Mouse (Mus musculus) G1E (cell line): Measurements from ENCODE around the gene Enox1. TPM values are rescaled to one million over a fixed set of nuclear protein-coding genes. Genes with fewer than 3 reads are reported as not detected.

ENCODE experiments used
- ATAC-seq: 2 replicates; pipeline ENCODE4 v1.8.0; 2016; ENCODE audit warnings: mild to moderate bottlenecking; ENCODE audit not compliant: insufficient number of reproducible peaks, poor library complexity, low FRiP score, severe bottlenecking; ENCODE audit errors: extremely low read depth
- DNase-seq: peaks from one replicate; pipeline ENCODE4 v3.0.0; 2012; ENCODE audit warnings: low spot score
- H3K27me3 ChIP-seq: 2 replicates; pipeline ENCODE4 v1.6.1; 2012; ENCODE audit warnings: mild to moderate bottlenecking, low read length, inconsistent platforms; ENCODE audit not compliant: insufficient read depth
- H3K36me3 ChIP-seq: replicated peaks from 2 replicates; pipeline ENCODE3; 2012; ENCODE audit warnings: mild to moderate bottlenecking, inconsistent platforms
- H3K4me1 ChIP-seq: 2 replicates; pipeline ENCODE4 v1.6.1; 2012; ENCODE audit warnings: low read depth, low read length, inconsistent platforms, mixed read lengths; ENCODE audit not compliant: insufficient read depth
- H3K4me3 ChIP-seq: 2 replicates; pipeline ENCODE4 v1.5.1; 2012; ENCODE audit warnings: low read depth, mild to moderate bottlenecking, inconsistent platforms, low read length, moderate library complexity, mixed read lengths
- H3K9me3 ChIP-seq: replicated peaks from 2 replicates; pipeline ENCODE4 v1.6.1; 2012; ENCODE audit warnings: inconsistent platforms
- CTCF ChIP-seq: IDR thresholded peaks from 2 replicates; pipeline ENCODE4 v1.5.1; 2012; ENCODE audit warnings: low read depth, low read length, inconsistent platforms, mixed read lengths
- GATA1 ChIP-seq: IDR thresholded peaks from 2 replicates; pipeline ENCODE4 v1.6.1; 2012; ENCODE audit warnings: borderline replicate concordance, low read length, inconsistent platforms, mixed read lengths
- GATA2 ChIP-seq: IDR thresholded peaks from 2 replicates; pipeline ENCODE4 v1.6.1; 2012; ENCODE audit warnings: low read depth, low read length, inconsistent platforms, borderline replicate concordance
- POLR2AphosphoS5 ChIP-seq: IDR thresholded peaks from 2 replicates; pipeline ENCODE4 v1.6.1; 2012; ENCODE audit warnings: low read depth, low read length, inconsistent platforms; ENCODE audit not compliant: insufficient replicate concordance
- TAL1 ChIP-seq: conservative IDR thresholded peaks from 2 replicates; pipeline ENCODE4 v1.6.1; 2012; ENCODE audit warnings: low read depth, low read length, inconsistent platforms, mixed read lengths
- polyA plus RNA-seq: library from polyadenylated mRNA; stranded (reverse); fragments of >175 nt; gene quantifications from 2 replicates; pipeline ENCODE4 v1.2.3, GENCODE M21; 2012
- total RNA-seq, 2 experiments: library from RNA; stranded (forward) in 1 of 2; stranded (reverse) in 1 of 2; fragments of 200-1000 nt in 1 of 2; fragments of >200 nt in 1 of 2; fragmentation: Nextera tagmentation in 1 of 2; gene quantifications; 2 replicates each; pipeline ENCODE4 v1.2.3; 2014 to 2017

The Enox1 gene
- total and polyA plus RNA-seq, 3 experiments = 0.05 TPM; not detected in 2

- ATAC-seq (no peak), DNase-seq (no peak)
- no peaks in the 10 kb centered on the region for H3K27me3 ChIP-seq
Observed at GRCm38 (mm10) chr14:77484951-77485447, 328.4 kb downstream of the Enox1 start.

GRCm38 (mm10) chr14:77490699-77491098 lies 334.1 kb downstream of the Enox1 start:
- Histone ChIP-seq H3K4me1 (no peaks in the 10 kb centered on the region), H3K4me3 (no peak overlapping the region), H3K9me3 (peaks cover 57% of the 10 kb centered on the region), H3K27me3 (no peaks in the 10 kb centered on the region), H3K36me3 (no peaks in the 10 kb centered on the region)
- no peak for ATAC-seq
- TF ChIP-seq GATA2 = no peak
- TF ChIP-seq GATA1 = no peak
- TF ChIP-seq TAL1 = no peak
- no peak for TF ChIP-seq CTCF
- TF ChIP-seq POLR2AphosphoS5 = no peak
- DNase-seq = no peak

More at GRCm38 (mm10) chr14:77484951-77485447, 328.4 kb downstream of the Enox1 start:
- TF ChIP-seq TAL1 (no peak), POLR2AphosphoS5 (no peak), CTCF (no peak), GATA1 (no peak), GATA2 (no peak)
- no peaks in the 10 kb centered on the region for H3K4me1 ChIP-seq
- H3K4me3 ChIP-seq = no peak overlapping the region
- peaks cover 62% of the 10 kb centered on the region for H3K9me3 ChIP-seq
- H3K36me3 ChIP-seq = no peaks in the 10 kb centered on the region

GRCm38 (mm10) chr14:77491731-77492130 lies 335.2 kb downstream of the Enox1 start:
- Histone ChIP-seq H3K9me3 (peaks cover 57% of the 10 kb centered on the region), H3K36me3 (no peaks in the 10 kb centered on the region), H3K4me1 (no peaks in the 10 kb centered on the region), H3K4me3 (no peak overlapping the region), H3K27me3 (no peaks in the 10 kb centered on the region)
- DNase-seq = no peak
- no peak for ATAC-seq
- TF ChIP-seq TAL1 (no peak), GATA1 (no peak), POLR2AphosphoS5 (no peak), GATA2 (no peak), CTCF (no peak)

GRCm38 (mm10) chr14:77499996-77500581 lies 343.5 kb downstream of the Enox1 start:
- Histone ChIP-seq H3K4me3 (no peak overlapping the region), H3K9me3 (peaks cover 43% of the 10 kb centered on the region), H3K36me3 (no peaks in the 10 kb centered on the region), H3K27me3 (no peaks in the 10 kb centered on the region), H3K4me1 (no peaks in the 10 kb centered on the region)
- DNase-seq = no peak
- no peak for TF ChIP-seq GATA2
- TF ChIP-seq POLR2AphosphoS5 = no peak
- no peak for TF ChIP-seq TAL1
- no peak for TF ChIP-seq CTCF
- no peak for TF ChIP-seq GATA1
- no peak for ATAC-seq

- no peaks in the 10 kb centered on the region for H3K36me3 ChIP-seq
- H3K4me3 ChIP-seq = no peak overlapping the region
- no peaks in the 10 kb centered on the region for H3K27me3 ChIP-seq
- H3K4me1 ChIP-seq = no peaks in the 10 kb centered on the region
- TF ChIP-seq POLR2AphosphoS5 (no peak), GATA1 (no peak), CTCF (no peak), GATA2 (no peak), TAL1 (no peak)
- peaks cover 46% of the 10 kb centered on the region for H3K9me3 ChIP-seq
- DNase-seq (no peak), ATAC-seq (no peak)
Observed at GRCm38 (mm10) chr14:77504458-77505135, 348.0 kb downstream of the Enox1 start.

GRCm38 (mm10) chr14:77506341-77506740 lies 349.8 kb downstream of the Enox1 start:
- TF ChIP-seq TAL1 (no peak), POLR2AphosphoS5 (no peak), CTCF (no peak), GATA2 (no peak), GATA1 (no peak)
- H3K36me3 ChIP-seq = no peaks in the 10 kb centered on the region
- H3K9me3 ChIP-seq = peaks cover 52% of the 10 kb centered on the region
- ATAC-seq (no peak), DNase-seq (no peak)
- H3K27me3 ChIP-seq = no peaks in the 10 kb centered on the region
- H3K4me3 ChIP-seq = no peak overlapping the region; the same call in 1 of the 2 replicates
- H3K4me1 ChIP-seq = no peaks in the 10 kb centered on the region
